Mouse (Mus musculus) leukemia stem cell, adult 10-12 weeks (primary cell): ENCODE measurements around the gene Bves. TPM values are rescaled to one million over a fixed set of nuclear protein-coding genes. Genes with fewer than 3 reads are reported as not detected.

Experiments used
- polyA plus RNA-seq: library from polyadenylated mRNA; stranded (reverse); fragments of >175 nt; gene quantifications from 2 replicates; pipeline ENCODE4 v1.2.3, GENCODE M21; 2012; ENCODE audit warnings: low replicate concordance

Bves gene
- 0.08 TPM in 1 of 2 replicates, not detected in the other for polyA plus RNA-seq

DNA sequence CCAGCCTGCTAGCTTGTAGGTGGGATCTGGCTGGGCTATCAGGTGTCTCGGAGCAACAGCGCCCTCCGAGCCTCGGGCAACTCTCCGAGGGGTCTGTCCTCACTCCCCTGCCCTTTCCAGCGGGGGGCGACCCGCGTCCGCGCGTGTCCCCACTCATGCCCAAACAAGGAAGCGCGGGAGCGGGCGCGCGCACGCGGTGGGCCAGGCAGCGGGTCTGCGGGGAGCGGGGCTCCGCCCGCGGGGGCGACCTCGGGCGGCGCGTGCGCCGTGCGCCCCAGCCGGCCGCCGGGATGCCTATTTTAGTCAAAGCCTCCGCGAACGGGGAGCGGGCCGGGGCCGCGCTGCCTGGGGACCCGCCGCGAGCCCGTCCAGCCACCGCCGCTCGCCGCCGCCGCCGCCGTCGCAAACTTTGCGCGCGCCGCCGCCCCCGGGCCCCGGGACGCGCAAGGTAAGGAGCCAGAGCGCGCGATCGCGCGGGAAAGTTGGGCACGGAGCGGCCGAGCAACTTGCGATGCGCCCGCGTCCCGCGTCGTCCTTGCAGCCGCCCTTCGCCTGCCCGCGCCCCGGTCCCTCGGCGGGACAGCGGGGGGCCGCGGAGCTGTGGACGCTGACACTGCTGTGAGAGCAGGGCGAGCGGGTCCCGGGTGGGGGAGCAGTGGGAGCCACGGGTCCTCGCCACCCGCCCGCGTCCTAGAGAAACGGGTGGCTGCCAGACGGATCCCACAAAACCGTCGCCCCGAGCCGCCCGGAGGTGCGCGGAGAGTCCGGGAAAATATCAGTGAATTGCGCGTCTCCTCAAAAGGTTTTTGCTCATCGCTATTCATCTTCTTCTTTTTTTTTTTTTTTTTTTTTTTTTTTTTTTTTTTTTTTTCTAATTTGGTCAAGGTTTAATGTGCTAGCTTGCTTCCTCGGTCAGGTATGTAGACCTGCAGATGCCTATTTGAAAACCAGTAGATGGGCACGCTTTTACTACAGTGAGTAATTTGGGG, at the start of gene Bves:
Bves (plus strand) TSS at position 339 of the 989 bp plus-strand sequence.

Other genes with a start within 250 kb of the Bves start
- not detected in 2 replicates for gene Popdc3, start 157.7 kb upstream of the Bves start, polyA plus RNA-seq
- gene Lin28b, start 150.6 kb downstream of the Bves start, polyA plus RNA-seq = not detected in 2 replicates
- 2.7 and 7.4 TPM in 2 replicates for gene Hace1, start 242.1 kb downstream of the Bves start, polyA plus RNA-seq